Mouse (Mus musculus) forebrain, embryonic 11.5 days (tissue): ENCODE data around the gene Egr4. TPM values are rescaled to one million over a fixed set of nuclear protein-coding genes. Genes with fewer than 3 reads are reported as not detected.
A peak's percentile ranks its signal among the peaks of the same experiment; 100 is the strongest.

Experiments used
- ATAC-seq: fragments of 200-750 bp; cut with Nextera tagmentation; replicated peaks from 2 replicates; pipeline ENCODE4 v1.8.0; 2017; ENCODE audit warnings: moderate TSS enrichment; ENCODE audit not compliant: low FRiP score
- DNase-seq: peaks from one replicate; pipeline ENCODE4 v3.0.0-alpha.2; 2017; ENCODE audit warnings: low spot score
- H3K27ac ChIP-seq: fragments of 300-500 bp; sonication (generic); 2 replicates; pipeline ENCODE4 v1.5.1; 2014; ENCODE audit warnings: low read depth, low read length
- H3K27me3 ChIP-seq: fragments of 300-500 bp; sonication (generic); 2 replicates; pipeline ENCODE4 v1.6.1; 2014; ENCODE audit warnings: mild to moderate bottlenecking, low read length, mixed read lengths; ENCODE audit not compliant: control insufficient read depth, insufficient read depth
- H3K36me3 ChIP-seq: fragments of 300-500 bp; sonication (generic); 2 replicates; pipeline ENCODE4 v1.6.1; 2014; ENCODE audit warnings: mild to moderate bottlenecking, low read length, moderate library complexity, mixed read lengths; ENCODE audit not compliant: control insufficient read depth, insufficient read depth
- H3K4me1 ChIP-seq: fragments of 300-500 bp; sonication (generic); replicated peaks from 2 replicates; pipeline ENCODE4 v1.6.1; 2014; ENCODE audit warnings: low read length, mixed read lengths; ENCODE audit not compliant: control insufficient read depth, insufficient read depth
- H3K4me2 ChIP-seq: fragments of 300-500 bp; sonication (generic); 2 replicates; pipeline ENCODE4 v1.6.1; 2014; ENCODE audit warnings: low read depth, mild to moderate bottlenecking, low read length, moderate library complexity, mixed read lengths; ENCODE audit not compliant: severe bottlenecking
- H3K4me3 ChIP-seq: fragments of 300-500 bp; sonication (generic); 2 replicates; pipeline ENCODE4 v1.5.1; 2014; ENCODE audit warnings: low read depth, low read length
- H3K9ac ChIP-seq: fragments of 300-500 bp; sonication (generic); 2 replicates; pipeline ENCODE4 v1.6.1; 2014; ENCODE audit warnings: low read length
- H3K9me3 ChIP-seq: fragments of 300-500 bp; sonication (generic); 2 replicates; pipeline ENCODE4 v1.6.1; 2016; ENCODE audit warnings: low read length, mixed read lengths; ENCODE audit not compliant: control insufficient read depth
- WGBS: fragments of 180-500 bp; shearing (Covaris S2); extraction: QIAGEN DNeasy Blood & Tissue Kit; methylation state at CpG from one replicate; pipeline ENCODE4 v1.1.7; 2014; 5-methylcytosine and 5-hydroxymethylcytosine counted together
- polyA plus RNA-seq: library from polyadenylated mRNA; unstranded; fragments of >200 nt; fragmentation: Nextera tagmentation; extraction: Ambion mirVana; gene quantifications from 2 replicates; pipeline ENCODE4 v1.2.1, GENCODE M21; 2014

Gene Egr4
- polyA plus RNA-seq, 1 experiment from 2014 or later: not detected

GRCm38 (mm10) chr6:85502103-85502910 is 11.1 kb downstream of the Egr4 start:
- H3K9ac ChIP-seq: peak overlapping the region; percentile 73
- no peaks in the 10 kb centered on the region for H3K36me3 ChIP-seq
- H3K27ac ChIP-seq: no peak overlapping the region
- 2% methylated on average over 37 of the region's 37 CpGs for WGBS
- H3K4me2 ChIP-seq: peak overlapping the region; percentile 65
- peak; percentile 82 for ATAC-seq
- DNase-seq: no peak
- peaks cover 4% of the 10 kb centered on the region; the same call in 1 of the 2 replicates for H3K27me3 ChIP-seq
- peaks cover 6% of the 10 kb centered on the region; the same call in 1 of the 2 replicates for H3K4me1 ChIP-seq
- no peaks in the 10 kb centered on the region for H3K9me3 ChIP-seq
- peak overlapping the region; percentile 81 for H3K4me3 ChIP-seq

- H3K27me3 ChIP-seq: peaks cover 4% of the 10 kb centered on the region; the same call in 1 of the 2 replicates
- no peaks in the 10 kb centered on the region for H3K36me3 ChIP-seq
- peaks cover 6% of the 10 kb centered on the region; the same call in 1 of the 2 replicates for H3K4me1 ChIP-seq
- peak overlapping the region; percentile 73; the same call in 1 of the 2 replicates for H3K9ac ChIP-seq
- no peak overlapping the region for H3K27ac ChIP-seq
- peak overlapping the region; percentile 65 for H3K4me2 ChIP-seq
- H3K9me3 ChIP-seq: no peaks in the 10 kb centered on the region
- peak overlapping the region; percentile 81 for H3K4me3 ChIP-seq
- 11% methylated on average over 6 of the region's 6 CpGs for WGBS
- ATAC-seq (no peak), DNase-seq (no peak)
These were observed 11.8 kb downstream of the Egr4 start for GRCm38 (mm10) chr6:85501571-85502102.

GRCm38 (mm10) chr6:85500416-85500815 is 13.0 kb downstream of the Egr4 start:
- ATAC-seq (no peak), DNase-seq (no peak)
- Histone ChIP-seq H3K4me3 (no peak overlapping the region), H3K27ac (no peak overlapping the region), H3K4me2 (no peak overlapping the region), H3K9me3 (no peaks in the 10 kb centered on the region), H3K36me3 (no peaks in the 10 kb centered on the region), H3K9ac (no peak overlapping the region), H3K27me3 (peaks cover 4% of the 10 kb centered on the region; the same call in 1 of the 2 replicates), H3K4me1 (peaks cover 6% of the 10 kb centered on the region; the same call in 1 of the 2 replicates)
- 60% methylated on average over 1 of the region's 1 CpGs for WGBS

- Histone ChIP-seq H3K27me3 (no peaks in the 10 kb centered on the region), H3K9me3 (no peaks in the 10 kb centered on the region), H3K4me2 (no peak overlapping the region), H3K4me3 (no peak overlapping the region), H3K4me1 (peaks cover 6% of the 10 kb centered on the region; the same call in 1 of the 2 replicates), H3K36me3 (no peaks in the 10 kb centered on the region), H3K9ac (no peak overlapping the region), H3K27ac (no peak overlapping the region)
- no peak for DNase-seq
- ATAC-seq: no peak
- 73% methylated on average over 9 of the region's 9 CpGs for WGBS
These were observed 15.2 kb downstream of the Egr4 start for GRCm38 (mm10) chr6:85498147-85498546.

GRCm38 (mm10) chr6:85496976-85497375 is 16.4 kb downstream of the Egr4 start:
- no peaks in the 10 kb centered on the region for H3K36me3 ChIP-seq
- H3K9me3 ChIP-seq: no peaks in the 10 kb centered on the region
- H3K9ac ChIP-seq: no peak overlapping the region
- DNase-seq (no peak), ATAC-seq (no peak)
- no peaks in the 10 kb centered on the region for H3K27me3 ChIP-seq
- H3K4me1 ChIP-seq: peaks cover 2% of the 10 kb centered on the region; the same call in 1 of the 2 replicates
- no peak overlapping the region for H3K4me3 ChIP-seq
- no peak overlapping the region for H3K4me2 ChIP-seq
- no peak overlapping the region for H3K27ac ChIP-seq

GRCm38 (mm10) chr6:85491606-85492005 is 21.8 kb downstream of the Egr4 start:
- Histone ChIP-seq H3K9me3 (no peaks in the 10 kb centered on the region), H3K9ac (no peak overlapping the region), H3K4me2 (no peak overlapping the region), H3K27ac (no peak overlapping the region), H3K36me3 (no peaks in the 10 kb centered on the region), H3K4me3 (no peak overlapping the region), H3K4me1 (peaks cover 3% of the 10 kb centered on the region), H3K27me3 (no peaks in the 10 kb centered on the region)
- DNase-seq (no peak), ATAC-seq (no peak)
- 82% methylated on average over 3 of the region's 3 CpGs for WGBS

GRCm38 (mm10) chr6:85490252-85490651 is 23.1 kb downstream of the Egr4 start:
- ATAC-seq: no peak
- peaks cover 3% of the 10 kb centered on the region for H3K4me1 ChIP-seq
- H3K36me3 ChIP-seq: no peaks in the 10 kb centered on the region
- H3K4me3 ChIP-seq: no peak overlapping the region
- WGBS: 88% methylated on average over 4 of the region's 4 CpGs
- H3K27me3 ChIP-seq: peaks cover 6% of the 10 kb centered on the region
- no peaks in the 10 kb centered on the region for H3K9me3 ChIP-seq
- no peak overlapping the region for H3K4me2 ChIP-seq
- no peak for DNase-seq
- no peak overlapping the region for H3K9ac ChIP-seq
- no peak overlapping the region for H3K27ac ChIP-seq

- Histone ChIP-seq H3K4me3 (no peak overlapping the region), H3K4me2 (no peak overlapping the region), H3K27ac (no peak overlapping the region), H3K9me3 (no peaks in the 10 kb centered on the region), H3K36me3 (no peaks in the 10 kb centered on the region), H3K4me1 (peaks cover 3% of the 10 kb centered on the region), H3K9ac (peak overlapping the region; percentile 8; the same call in 1 of the 2 replicates), H3K27me3 (peaks cover 12% of the 10 kb centered on the region)
- DNase-seq (no peak), ATAC-seq (no peak)
- 78% methylated on average over 3 of the region's 3 CpGs for whole genome bisulfite sequencing
These were observed 23.7 kb downstream of the Egr4 start for GRCm38 (mm10) chr6:85489717-85490116.
